Mouse (Mus musculus) thymus, postnatal 14 days (tissue): ENCODE measurements around the gene Cfb.
"Not testable (repeated sequence)": the region's sequence is repeated elsewhere in the genome, so short reads cannot be mapped to it uniquely, and the experiment has no call there.

Experiments used
- DNase-seq: peaks from one replicate; pipeline ENCODE4 v3.0.0; 2021

The Cfb gene

DNA sequence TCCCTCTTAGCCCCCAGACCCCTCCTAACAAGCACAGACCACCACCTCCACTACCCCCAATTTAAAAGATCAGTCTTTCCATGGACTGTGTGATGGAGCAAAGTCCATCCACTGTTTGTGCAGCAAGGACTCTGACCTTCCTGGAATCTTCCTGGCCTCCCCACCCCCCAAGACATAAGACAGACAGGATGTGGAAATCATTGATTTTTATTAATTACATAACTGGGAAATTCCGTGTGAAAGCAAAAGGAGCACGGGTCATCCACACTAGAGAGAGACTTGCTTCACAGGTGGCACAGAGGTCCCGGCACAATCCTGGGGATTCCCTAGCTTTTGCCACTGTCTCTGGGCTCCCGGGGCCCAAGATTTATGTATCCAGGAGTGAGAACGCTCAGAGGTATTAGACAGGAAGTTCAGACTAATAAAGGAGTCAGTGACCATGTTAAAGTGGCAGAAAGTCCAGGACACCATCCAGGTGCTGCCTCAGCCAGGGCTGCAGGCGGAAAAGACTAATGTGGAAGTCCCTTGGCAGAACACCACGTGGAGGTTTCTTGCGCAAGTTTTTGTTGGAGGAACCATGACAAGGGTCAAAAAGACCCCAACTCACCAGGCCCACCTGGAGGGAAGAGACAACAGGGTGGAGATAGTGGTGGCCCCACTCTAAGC lies at the start of gene Cfb:
Cfb (minus strand) TSS at position 103 of the 666 bp plus-strand sequence.
- no peak for DNase-seq

DNA sequence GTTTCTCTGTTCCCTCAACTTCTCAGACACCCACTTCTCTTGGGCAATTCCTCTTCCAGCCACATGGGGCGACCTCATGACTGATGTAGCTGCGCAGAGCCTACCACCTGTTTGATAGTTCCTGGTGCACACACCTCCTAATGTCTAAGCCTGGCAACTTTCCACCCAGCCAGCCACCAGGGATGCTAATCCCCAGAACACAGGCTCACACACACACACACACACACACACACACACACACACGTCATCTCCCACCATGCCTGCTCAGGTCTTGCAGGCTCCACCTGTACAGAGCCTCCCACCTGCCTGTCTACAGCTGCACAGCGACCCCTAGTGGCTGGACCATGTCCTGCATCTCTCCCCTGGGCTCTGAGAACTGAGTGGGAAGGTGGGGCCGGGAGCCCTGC lies 49.6 kb upstream of the Cfb start:
- DNase-seq: peak; percentile 90

DNA sequence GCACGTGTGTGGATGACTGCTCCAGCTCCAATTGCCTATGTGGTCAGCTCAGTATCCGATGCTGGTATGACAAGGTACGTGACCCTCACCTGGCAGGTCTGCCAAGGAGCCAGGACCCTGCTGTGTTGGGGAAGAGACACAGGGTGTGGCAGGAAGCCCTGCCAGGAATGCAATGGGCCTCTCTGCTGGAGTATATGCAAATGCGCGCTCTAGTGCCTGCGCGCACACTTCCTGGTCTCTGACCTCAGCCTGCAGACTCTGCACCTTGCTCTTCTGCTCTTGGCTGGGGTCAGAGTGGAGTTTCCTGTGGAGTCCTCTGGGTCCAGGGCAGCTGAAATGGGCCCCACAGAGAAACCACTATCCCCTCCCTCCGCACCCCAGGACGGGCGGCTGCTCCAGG lies 48.7 kb upstream of the Cfb start:
- no peak for DNase-seq

DNA sequence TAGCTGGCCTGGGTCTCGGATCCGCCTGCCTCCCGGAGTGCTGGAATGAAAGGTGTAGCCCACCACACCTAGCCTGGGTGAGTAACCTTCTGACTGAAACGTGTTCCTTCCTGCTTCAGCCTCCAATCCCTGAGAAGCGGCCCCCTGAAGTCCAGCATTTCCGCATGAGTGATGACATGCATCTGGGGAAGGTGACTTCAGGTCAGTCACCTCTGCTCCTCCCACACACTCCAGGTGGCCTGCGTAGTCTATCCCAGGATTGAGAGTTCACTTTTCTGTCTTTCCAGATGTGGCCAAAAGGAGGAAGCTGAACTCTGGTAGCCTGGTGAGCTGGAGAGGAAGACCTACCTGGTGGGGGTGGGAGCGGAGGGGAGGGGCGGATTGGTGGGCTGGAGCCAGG lies 40.6 kb upstream of the Cfb start:
- no peak for DNase-seq

DNA sequence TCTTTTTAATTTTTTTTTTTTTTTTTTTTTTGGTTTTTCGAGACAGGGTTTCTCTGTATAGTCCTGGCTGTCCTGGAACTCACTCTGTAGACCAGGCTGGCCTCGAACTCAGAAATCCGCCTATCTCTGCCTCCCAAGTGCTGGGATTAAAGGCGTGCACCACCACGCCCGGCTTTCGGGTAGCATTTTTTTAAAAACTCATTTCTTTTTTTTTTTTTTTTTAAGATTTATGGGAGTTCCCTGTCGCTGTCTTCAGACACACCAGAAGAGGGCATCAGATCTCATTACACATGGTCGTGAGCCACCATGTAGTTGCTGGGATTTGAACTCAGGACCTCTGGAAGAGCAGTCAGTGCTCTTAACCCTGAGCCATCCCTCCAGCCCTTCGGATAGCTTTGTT lies 39.6 kb upstream of the Cfb start:
- DNase-seq: not testable (repeated sequence)

DNA sequence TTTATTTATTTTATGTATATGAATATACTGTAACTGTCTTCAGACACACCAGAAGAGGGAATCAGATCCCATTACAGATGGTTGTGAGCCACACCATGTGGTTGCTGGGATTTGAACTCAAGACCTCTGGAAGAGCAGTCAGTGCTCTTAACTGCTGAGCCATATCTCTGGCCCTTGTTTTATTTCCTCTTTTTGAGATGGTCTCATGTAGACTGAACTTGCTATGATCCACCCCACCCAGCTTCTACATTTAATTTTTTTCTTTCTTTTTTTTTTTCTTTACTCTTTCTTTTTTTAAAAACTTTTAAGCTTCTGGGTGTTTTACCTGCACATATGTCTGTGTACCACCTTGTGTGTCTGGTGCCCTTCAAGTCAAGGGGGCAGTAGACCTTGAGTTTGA lies 38.5 kb upstream of the Cfb start:
- not testable (repeated sequence) for DNase-seq

DNA sequence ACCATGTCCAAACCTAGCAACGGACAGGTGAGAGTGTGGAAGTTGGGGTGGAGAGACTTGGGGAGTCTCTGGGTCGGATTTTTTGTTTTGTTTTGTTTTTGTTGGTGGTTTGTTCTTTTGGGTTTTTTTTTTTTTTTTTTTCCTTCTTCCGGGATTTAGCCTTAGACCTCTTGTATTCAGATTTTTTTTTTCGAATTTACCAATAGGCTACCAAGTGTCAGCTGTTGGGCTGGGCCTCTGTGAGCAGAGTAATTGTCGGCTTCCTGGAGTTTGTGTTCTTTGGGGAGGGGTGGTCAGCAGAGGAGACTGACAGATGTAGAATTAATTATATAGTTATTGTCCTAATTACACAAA lies 37.5 kb upstream of the Cfb start:
- DNase-seq: no peak

DNA sequence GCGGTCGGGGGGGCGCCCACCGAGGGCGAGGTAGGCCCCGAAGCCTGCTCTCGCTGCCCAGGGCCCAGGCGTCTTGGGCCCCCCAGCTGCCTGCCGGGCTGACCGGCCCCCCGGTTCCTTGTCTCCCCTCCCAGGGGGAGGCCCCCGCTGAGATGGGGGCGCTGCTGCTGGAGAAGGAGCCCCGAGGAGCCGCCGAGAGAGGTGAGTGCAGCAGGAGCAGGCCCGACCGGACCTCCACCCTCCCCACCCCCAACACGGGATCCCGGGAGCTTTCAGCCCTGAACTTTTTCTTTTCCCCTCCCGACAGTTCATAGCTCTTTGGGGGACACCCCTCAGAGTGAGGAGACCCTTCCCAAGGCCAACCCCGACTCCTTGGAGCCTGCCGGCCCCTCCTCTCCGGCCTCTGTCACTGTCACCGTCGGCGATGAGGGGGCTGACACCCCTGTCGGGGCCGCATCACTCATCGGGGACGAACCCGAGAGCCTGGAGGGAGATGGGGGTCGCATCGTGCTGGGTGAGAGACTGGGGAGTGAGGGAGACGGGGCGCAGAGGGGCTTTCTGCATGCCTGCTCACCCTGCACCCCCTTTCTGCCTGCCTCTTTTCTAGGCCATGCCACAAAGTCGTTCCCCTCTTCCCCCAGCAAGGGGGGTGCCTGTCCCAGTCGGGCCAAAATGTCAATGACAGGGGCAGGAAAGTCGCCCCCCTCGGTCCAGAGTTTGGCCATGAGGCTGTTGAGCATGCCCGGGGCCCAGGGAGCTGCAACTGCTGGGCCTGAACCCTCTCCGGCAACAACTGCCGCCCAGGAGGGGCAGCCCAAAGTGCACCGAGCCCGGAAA lies 37.0 kb upstream of the Cfb start:
- DNase-seq: peak; percentile 67

DNA sequence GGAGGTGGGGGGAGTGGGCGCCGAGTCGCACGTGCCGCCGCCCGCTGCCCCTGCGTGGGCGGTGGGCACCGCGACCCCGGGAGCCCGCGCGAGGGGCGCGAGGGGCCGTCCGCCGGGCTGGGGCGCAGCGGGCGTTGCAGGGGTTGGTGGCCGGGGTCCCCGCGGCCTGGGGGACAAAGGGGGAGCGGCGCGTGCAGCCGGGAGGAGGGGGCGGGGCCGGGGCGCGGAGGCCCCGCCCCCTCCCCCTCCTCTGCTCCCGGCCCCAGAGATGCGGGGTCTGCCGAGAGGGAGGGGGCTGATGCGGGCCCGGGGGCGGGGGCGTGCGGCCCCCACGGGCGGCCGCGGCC lies 36.4 kb upstream of the Cfb start:
- no peak for DNase-seq

DNA sequence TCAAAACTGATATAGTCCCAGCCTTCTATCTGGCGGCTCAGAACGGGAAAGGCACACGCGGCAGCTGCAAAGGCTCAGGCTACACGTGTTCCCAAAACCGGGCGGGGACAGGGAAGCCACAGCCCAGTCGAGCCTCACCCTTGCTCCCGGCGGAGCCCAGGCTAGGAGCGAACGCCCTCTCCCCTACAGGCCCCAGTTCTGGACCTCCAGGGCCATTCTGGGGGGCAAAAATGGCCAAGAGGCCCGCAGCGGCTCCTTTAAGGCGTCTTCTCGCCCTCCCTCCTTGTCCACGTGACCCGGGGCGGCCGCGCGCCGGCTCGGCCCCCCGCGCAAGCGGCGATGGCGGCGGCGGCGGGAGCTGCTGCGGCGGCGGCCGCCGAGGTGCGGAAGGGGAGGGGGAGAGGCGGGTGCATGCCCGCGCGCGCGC lies 35.9 kb upstream of the Cfb start, which contains the start of the genes C2 and Ehmt2:
C2 (minus strand) TSS at position 106 of the 427 bp plus-strand sequence.
Ehmt2 (plus strand) TSS at position 310 of the 427 bp plus-strand sequence.
- DNase-seq: peak; percentile 86

DNA sequence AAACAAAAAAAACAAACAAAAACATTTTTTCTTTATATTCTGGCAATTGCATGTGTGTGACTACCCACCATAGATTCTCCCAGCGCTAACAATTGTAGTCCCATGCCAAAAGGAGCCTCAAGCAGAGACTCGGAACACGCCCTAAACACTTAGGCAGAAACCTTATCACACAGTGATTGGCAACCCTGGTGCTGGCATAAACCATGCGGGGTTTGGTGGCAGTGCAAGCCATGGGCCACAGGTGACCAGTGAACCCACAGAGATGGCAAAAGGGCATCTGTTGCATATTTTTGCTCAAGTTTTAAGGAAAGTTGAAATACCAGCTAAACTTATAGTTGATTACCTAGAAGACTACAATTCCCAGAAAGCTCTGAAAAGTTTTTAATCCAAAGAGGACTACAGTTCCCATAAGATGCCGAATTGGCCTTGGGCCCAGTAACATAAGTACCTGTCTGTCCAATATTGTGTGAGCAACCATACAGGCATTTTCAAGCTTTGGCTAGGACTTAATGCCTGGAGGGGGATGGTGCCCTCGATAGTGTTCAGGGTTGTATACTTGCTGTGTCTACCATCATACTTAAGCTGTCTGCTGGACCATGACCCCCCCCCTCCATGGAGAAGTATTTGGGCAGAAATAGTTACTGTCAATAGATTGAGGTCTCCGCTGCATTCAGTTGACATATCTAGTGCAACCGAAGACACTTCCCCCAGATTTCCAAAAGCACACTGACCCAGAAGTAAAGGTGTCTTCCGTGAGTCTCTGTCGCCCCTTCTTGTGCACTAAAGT lies 35.2 kb upstream of the Cfb start:
- no peak for DNase-seq

DNA sequence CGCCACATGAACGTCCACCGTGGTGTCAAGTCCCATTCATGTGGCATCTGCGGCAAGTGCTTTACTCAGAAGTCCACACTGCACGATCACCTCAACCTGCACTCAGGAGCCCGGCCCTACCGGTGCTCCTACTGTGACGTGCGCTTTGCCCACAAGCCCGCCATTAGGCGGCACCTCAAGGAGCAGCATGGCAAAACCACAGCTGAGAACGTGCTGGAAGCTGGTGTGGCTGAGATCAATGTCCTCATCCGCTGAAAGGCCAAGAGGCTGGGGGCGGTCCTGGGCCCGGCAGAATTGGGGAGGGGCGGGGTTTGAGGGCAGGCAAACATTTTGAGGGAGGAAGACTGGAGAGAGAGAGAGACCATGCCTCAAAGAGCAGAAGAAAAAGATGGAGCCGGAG lies 34.0 kb upstream of the Cfb start:
- DNase-seq: peak; percentile 52

DNA sequence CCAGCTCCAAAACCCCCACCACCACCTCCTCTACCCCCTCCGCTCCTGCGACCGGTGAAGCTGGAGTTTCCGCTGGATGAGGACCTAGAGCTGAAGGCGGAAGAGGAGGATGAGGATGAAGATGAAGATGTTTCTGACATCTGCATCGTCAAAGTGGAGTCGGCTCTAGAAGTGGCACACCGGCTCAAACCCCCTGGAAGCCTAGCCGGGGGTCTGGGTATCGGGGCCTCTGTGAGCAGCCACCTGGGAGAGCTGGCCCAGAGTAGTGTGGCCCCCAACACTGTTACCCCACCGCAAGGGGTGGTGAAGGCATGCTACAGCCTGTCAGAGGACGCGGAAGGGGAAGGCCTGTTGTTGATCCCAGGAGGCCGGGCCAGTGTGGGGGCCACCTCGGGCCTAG lies 33.4 kb upstream of the Cfb start:
- no peak for DNase-seq

DNA sequence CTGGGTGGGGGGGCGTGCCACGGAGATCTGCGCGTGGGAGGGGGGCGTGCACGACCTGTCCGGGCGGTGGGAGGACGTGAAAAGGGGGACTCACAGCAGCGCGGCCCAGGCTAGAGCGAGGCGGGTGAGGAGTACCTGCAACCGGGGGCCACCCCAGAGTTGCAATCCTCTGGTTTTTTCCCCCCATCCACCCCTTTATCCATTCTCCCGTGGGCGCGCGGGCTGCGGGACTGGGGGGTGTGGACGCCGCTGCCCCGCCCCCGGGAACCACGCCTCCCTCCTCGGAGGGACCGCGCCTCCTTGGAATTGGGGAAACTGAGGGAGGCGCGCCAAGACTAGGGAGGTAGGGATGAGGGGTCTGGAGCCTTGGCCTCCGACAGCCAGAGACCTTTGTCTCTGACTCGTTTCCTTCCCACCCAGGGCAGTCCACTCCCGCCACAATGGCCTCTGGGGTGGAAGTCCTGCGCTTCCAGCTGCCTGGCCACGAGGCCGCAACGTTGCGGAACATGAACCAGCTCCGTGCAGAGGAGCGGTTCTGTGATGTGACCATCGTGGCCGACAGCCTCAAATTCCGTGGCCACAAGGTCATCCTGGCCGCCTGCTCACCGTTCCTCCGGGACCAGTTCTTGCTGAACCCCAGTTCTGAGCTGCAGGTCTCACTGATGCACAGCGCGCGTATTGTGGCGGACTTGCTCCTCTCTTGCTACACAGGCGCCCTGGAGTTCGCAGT lies 32.6 kb upstream of the Cfb start:
- DNase-seq: peak; percentile 63

DNA sequence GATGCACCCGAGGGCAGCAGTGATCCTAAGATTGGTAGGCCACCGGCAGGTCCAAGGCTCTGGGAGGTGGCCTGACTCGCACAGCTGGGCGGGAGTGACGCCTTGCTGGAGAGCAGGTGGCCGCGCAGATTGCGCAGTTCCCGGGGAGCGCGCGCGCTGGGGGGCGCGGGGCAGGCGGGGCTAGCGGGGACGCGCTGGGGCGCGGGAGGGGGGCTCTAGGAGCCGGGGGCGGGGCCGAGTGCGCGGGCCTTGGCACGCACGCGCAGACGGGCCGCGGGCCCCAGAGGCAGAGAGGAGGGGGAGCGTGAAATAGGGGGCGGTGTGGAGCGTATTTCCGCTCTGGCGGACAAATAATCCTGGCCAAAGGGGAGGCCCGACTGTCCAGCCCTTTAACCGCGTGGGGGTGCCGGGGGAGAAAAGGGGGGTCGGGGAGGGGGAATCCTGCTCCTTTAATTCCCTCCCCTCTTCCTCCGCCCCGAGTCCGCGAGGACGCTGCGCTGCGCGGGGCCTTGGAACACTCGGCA lies 31.8 kb upstream of the Cfb start:
- peak; percentile 95 for DNase-seq

DNA sequence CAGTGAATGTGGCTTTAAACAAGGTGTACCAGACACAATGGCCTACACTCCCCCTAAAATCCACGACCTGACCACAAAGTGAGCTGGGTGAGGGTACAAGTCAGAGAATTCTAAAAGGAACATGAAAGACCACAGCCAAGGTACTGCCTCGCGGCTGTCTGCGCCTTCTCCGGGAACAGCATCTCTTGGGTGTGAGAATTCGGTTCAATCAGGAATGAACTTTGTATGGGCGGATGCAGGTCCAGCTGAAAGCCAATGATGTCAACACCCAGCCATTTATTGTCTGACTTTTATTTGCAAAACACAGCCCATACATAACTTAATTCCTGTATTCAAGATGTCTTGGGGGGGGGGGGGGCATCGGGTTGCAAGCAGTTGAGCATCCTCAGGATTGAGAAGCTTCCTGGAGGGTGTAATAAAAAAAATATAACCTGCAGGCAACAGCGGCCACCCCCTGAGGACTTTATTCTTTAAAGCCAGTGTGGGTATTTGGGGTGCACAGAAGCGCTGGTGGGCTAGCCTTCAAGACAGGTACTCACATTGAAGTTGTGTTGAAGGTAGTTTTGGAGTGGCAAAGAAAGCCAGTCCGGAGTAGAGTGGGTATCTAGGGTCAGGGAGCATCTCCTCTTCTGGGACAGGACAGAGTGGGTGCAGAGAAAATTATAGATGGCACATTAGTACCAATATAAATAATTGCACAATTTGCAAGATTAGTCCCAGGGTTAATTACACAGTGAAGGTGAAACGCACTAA lies 30.9 kb upstream of the Cfb start:
- DNase-seq: no peak

DNA sequence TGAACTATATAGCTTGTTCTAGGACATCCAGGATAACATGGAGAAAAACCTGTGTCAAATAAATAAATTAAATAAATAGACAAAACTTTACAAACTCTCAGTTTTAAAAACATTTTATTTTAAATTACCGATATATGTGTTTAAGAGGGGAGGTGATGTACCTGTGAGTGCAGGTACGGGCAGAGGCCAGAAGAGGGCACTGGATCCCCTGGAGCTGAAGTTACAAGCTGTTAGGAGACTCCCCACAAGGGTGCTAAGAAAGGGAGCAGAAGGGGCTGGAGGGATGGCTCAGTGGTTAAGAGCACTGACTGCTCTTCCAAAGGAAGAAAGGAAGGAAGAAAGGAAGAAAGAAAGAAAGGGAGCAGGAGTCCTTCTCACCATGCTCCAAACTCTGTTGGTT lies 29.1 kb upstream of the Cfb start:
- DNase-seq: no peak

DNA sequence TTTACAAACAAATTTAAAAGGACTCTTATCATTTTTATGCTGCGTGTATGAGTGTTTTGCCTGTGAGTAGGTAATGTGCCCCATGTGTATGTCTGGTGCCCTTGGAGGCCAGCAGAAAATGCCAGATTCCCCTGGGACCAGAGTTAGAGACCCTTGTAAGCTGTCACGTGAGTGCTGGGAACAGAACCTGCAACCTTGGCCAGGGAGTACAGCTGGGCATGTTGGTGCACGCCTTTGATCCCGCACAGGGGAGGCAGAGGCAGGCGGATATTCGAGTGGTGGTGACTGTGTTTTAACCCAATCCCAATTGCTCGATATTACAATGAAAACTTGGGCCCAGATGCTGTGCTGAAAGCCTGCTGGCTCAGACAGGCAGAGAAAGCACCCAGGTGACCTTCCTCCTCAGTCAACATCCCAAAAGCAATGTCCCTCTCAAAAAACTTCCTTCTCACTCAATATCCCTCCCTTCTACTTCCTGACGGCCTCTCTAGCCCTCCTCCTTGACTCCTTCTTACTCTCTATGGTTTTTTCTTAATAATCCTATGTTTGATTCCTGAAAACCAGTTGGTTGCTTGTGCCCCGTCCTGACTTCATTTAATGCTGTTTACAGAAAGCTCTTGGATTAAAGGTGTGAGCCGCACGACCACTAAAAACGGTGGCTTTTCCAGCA lies 27.9 kb upstream of the Cfb start:
- no peak for DNase-seq

DNA sequence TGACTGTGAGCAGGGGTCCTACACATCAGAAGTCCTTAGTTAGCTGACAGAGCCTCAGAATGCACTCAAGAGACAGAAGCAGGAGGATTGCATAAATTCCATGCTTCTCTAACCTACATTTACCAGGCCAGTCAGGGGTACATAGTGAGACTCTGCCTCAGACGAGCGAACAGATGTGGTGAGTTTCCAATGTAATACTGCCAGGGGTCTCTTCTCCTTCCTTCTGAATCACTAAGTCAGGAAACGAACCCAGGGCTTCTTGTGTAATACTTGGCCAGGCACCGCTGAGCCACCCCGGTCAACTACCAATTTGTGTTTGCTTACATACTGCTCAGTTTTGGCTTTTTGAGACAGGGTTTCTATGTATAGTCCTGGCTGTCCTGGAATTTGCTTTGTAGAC lies 25.6 kb upstream of the Cfb start:
- DNase-seq: no peak

DNA sequence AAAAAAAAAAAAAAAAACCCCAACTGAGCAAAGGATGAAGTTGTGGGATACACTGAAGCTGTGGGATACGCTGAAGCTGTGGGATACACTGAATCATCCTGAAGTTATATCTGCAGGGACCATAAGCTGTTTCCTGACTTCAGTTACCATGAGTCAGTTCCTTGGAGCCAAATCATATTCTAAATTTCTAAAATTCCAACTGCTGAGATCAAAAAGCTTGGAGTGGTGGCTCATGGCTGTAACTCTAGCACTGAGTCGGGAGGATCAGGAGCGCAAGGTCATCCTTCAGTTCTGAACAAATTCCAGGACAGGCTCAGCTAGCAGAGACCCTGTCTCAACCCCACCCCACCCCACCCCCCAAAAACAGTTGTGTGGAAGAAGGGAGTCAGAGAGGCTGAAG lies 23.3 kb upstream of the Cfb start:
- no peak for DNase-seq

DNA sequence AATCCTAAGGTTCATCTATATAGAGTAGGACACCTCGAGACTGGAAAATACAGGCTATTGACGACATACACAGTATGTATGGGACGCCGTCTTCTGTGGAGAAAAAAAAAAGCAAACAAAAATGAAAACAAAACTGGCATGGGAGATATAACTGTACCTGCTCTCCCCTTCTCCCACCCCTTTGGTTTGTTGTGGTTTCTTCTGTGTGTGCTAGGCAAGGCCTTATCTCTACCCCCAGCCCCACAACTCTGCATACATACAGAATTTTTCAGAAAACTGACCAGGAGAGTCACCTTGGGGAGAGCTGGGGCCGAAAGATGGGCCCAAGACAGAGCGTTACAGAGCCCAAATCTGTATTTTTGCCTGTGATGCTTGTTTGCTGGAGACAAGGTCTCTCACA lies 22.4 kb upstream of the Cfb start:
- no peak for DNase-seq
